Mouse (Mus musculus) limb, embryonic 13.5 days (tissue): ENCODE results near the gene Ncl. TPM values are rescaled to one million over a fixed set of nuclear protein-coding genes. Genes with fewer than 3 reads are reported as not detected.

Experiments used
- ATAC-seq: fragments of 200-750 bp; cut with Nextera tagmentation; 2 replicates; pipeline ENCODE4 v1.8.0; 2017; ENCODE audit warnings: low read depth, moderate number of reproducible peaks, moderate TSS enrichment; ENCODE audit not compliant: low FRiP score
- H3K27ac ChIP-seq: fragments of 300-500 bp; sonication (generic); 2 replicates; pipeline ENCODE4 v1.5.1; 2015; ENCODE audit warnings: inconsistent platforms, mild to moderate bottlenecking, moderate library complexity
- H3K27me3 ChIP-seq: fragments of 300-500 bp; sonication (generic); 2 replicates; pipeline ENCODE4 v1.6.1; 2015; ENCODE audit warnings: mild to moderate bottlenecking, inconsistent platforms
- H3K36me3 ChIP-seq: fragments of 300-500 bp; sonication (generic); 2 replicates; pipeline ENCODE4 v1.6.1; 2015; ENCODE audit warnings: inconsistent platforms, mild to moderate bottlenecking, moderate library complexity
- H3K4me1 ChIP-seq: fragments of 300-500 bp; sonication (generic); 2 replicates; pipeline ENCODE4 v1.6.1; 2015; ENCODE audit warnings: inconsistent platforms
- H3K4me2 ChIP-seq: fragments of 300-500 bp; sonication (generic); replicated peaks from 2 replicates; pipeline ENCODE4 v1.6.1; 2015; ENCODE audit warnings: inconsistent platforms, mild to moderate bottlenecking, moderate library complexity
- H3K4me3 ChIP-seq: fragments of 300-500 bp; sonication (generic); 2 replicates; pipeline ENCODE4 v1.5.1; 2015; ENCODE audit warnings: moderate library complexity, mild to moderate bottlenecking, inconsistent platforms
- H3K9ac ChIP-seq: fragments of 300-500 bp; sonication (generic); 2 replicates; pipeline ENCODE4 v1.6.1; 2015; ENCODE audit warnings: mild to moderate bottlenecking, inconsistent platforms
- H3K9me3 ChIP-seq: fragments of 300-500 bp; sonication (generic); 2 replicates; pipeline ENCODE4 v1.6.1; 2016; ENCODE audit warnings: inconsistent platforms
- WGBS: fragments of 180-500 bp; shearing (Covaris S2); methylation state at CpG from one replicate; pipeline ENCODE4 v1.1.7; 2015; 5-methylcytosine and 5-hydroxymethylcytosine counted together
- polyA plus RNA-seq: library from polyadenylated mRNA; unstranded; fragments of >200 nt; fragmentation: Nextera tagmentation; extraction: Ambion mirVana; gene quantifications from 2 replicates; pipeline ENCODE4 v1.2.1, GENCODE M21; 2015

The Ncl gene
- polyA plus RNA-seq, 1 experiment from 2014 or later, result 419 TPM

DNA sequence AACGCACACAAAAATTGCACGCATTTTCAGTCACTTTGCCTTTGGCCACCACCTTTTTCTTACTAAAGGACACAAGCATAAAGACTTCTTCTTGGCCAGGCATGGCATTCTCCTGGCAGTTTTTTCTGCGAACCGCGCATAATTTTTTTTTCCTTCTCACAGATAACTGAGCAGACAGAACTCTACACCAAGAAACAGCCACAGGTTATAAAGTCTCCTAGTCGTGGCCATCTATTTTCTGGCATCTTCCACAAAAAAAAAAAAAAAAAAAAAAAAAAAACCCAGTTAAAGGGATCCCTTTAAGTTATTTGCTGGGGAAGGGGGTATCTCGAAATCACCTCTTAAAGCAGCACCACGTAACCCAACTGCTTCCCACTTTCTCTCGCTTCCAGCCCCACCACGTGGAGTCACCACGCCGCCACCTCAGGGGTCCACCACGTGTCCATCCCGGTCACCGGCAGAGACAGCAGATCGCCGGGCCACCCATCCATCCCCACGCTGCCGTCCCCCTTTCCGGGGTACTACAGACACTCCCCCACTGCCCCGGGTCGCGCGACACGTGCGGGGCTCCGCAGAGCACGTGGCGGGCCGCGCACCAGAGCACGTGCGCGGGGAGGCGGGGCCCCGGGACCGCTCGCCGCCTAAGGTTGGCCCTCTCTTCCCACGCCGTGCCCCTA, 833 bp downstream of the Ncl start:
- Histone ChIP-seq H3K9ac (peak overlapping the region; percentile 96), H3K4me3 (peak overlapping the region; percentile 92), H3K27ac (peak overlapping the region; percentile 99), H3K4me2 (peak overlapping the region; percentile 89), H3K9me3 (no peaks in the 10 kb centered on the region), H3K27me3 (no peaks in the 10 kb centered on the region), H3K4me1 (peaks cover 26% of the 10 kb centered on the region), H3K36me3 (peaks cover 42% of the 10 kb centered on the region)
- WGBS, result under 1% methylated on average over 41 of the region's 41 CpGs
- no peak; the same call in 1 of the 2 replicates for ATAC-seq

DNA sequence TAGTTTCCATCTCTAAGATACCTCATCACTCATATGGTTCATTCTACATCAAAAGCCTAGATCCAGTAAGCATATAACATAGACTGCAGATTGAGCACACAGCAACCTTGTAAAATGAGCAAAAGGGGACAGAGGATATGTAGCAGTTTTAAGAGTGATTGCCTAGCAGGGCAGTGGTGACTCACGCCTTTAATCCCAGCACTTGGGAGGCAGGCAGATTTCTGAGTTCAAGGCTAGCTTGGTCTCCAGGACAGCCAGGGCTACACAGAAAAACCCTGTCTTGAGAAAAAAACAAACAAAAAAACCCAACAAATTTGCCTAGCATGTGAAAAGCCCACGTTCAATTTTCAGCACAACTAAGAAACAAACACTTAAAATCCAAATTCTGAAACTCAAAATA, 5.0 kb downstream of the Ncl start:
- H3K4me1 ChIP-seq, result peaks cover 14% of the 10 kb centered on the region
- 91% methylated on average over 2 of the region's 2 CpGs for WGBS
- ATAC-seq, result no peak
- no peak overlapping the region for H3K4me3 ChIP-seq
- H3K9me3 ChIP-seq, result no peaks in the 10 kb centered on the region
- no peak overlapping the region for H3K27ac ChIP-seq
- peaks cover 83% of the 10 kb centered on the region for H3K36me3 ChIP-seq
- no peak overlapping the region for H3K9ac ChIP-seq
- H3K27me3 ChIP-seq, result no peaks in the 10 kb centered on the region
- no peak overlapping the region for H3K4me2 ChIP-seq

DNA sequence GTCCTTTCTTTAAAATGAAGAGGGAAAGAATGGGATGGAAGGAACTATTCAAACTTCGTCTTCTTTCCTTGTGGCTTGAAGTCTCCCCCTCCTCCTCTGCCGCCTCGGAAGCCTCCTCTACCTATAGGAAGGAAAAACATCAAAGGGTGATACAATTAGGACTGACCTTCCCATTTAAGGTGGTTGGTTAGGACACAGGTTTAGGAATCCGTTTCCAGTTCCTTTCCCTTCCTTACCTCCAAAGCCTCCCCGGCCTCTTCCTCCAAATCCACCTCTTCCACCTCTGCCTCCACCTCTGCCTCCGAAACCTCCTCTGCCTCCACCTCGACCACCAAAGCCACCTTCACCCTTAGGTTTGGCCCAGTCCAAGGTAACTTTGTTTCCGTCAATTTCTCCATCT, 8.6 kb downstream of the Ncl start:
- WGBS, result 89% methylated on average over 8 of the region's 8 CpGs

DNA sequence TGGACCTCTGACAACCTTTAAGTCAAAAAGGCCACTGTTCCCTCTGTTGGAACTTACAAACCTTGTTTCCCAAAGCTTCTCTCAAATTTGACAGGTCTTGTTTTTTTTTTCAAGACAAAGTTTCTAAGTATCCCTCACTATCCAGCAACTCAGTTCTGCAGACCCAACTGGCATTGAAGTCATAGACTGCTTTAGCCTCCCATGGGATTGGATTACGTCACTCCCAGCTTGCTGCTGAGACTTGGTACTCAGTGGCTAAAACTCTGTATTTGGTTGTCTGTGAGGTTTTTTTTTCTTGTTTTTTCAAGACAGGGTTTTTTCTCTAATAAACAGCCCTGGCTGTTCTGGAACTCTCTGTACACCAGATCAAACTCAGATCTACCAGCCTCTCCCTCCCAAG, 9.5 kb downstream of the Ncl start:
- no peak overlapping the region for H3K4me3 ChIP-seq
- no peak overlapping the region for H3K9ac ChIP-seq
- no peaks in the 10 kb centered on the region for H3K9me3 ChIP-seq
- H3K27me3 ChIP-seq, result no peaks in the 10 kb centered on the region
- H3K4me1 ChIP-seq, result no peaks in the 10 kb centered on the region
- no peak for ATAC-seq
- H3K27ac ChIP-seq, result no peak overlapping the region
- no peak overlapping the region for H3K4me2 ChIP-seq
- 83% methylated on average over 1 of the region's 1 CpGs for WGBS
- peaks cover 90% of the 10 kb centered on the region for H3K36me3 ChIP-seq

More for the DNA sequence above, 8.6 kb downstream of the Ncl start:
- H3K4me3 ChIP-seq, result no peak overlapping the region
- ATAC-seq, result no peak
- no peaks in the 10 kb centered on the region for H3K9me3 ChIP-seq
- no peaks in the 10 kb centered on the region for H3K27me3 ChIP-seq
- H3K27ac ChIP-seq, result no peak overlapping the region
- peaks cover 93% of the 10 kb centered on the region for H3K36me3 ChIP-seq
- H3K9ac ChIP-seq, result no peak overlapping the region
- no peak overlapping the region for H3K4me2 ChIP-seq
- no peaks in the 10 kb centered on the region for H3K4me1 ChIP-seq

DNA sequence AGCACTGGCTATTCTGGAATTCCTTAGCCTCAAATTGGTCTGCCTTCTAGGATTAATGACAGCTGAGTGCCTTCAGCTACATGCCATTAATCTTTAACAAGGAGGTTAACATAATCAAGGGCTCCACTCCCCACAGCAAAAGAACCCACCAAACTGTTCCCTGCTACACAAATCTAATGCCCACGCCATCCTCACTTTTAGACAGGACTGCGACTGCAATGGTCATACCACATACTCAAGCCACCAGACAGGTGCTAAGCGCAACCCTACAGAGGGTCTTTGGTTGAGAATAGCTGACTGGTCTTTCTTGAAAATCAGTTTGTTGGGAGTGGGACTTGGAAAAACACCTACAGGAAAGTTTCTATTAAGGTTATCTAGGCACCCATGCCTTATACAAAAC, 10.0 kb downstream of the Ncl start:
- ATAC-seq, result no peak
- WGBS, result 92% methylated on average over 3 of the region's 3 CpGs
- Histone ChIP-seq H3K4me2 (no peak overlapping the region), H3K27ac (no peak overlapping the region), H3K9me3 (no peaks in the 10 kb centered on the region), H3K4me1 (no peaks in the 10 kb centered on the region), H3K4me3 (no peak overlapping the region), H3K9ac (no peak overlapping the region), H3K27me3 (no peaks in the 10 kb centered on the region), H3K36me3 (peaks cover 85% of the 10 kb centered on the region)

DNA sequence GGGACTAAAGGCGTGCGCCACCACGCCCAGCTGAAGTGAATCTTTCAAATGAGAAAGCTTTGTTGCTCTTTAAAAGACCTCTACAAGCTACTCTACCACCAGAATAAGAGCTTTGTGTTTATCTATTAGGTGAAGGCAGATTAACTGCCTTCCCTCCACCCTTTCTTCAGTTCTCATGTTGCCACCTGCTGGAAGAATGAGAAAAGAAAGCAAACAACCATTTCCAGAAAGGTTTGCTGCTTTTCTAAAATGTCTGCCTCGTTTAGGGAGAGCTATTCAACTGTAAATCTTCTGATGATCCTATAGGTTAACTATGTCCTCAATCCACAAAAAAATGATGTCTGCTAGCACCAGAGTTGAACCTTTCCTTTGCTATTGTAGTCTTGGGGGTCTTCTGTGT, 10.4 kb downstream of the Ncl start:
- H3K27me3 ChIP-seq, result no peaks in the 10 kb centered on the region
- H3K9ac ChIP-seq, result no peak overlapping the region
- 75% methylated on average over 4 of the region's 4 CpGs for WGBS
- ATAC-seq, result no peak
- H3K9me3 ChIP-seq, result no peaks in the 10 kb centered on the region
- H3K4me2 ChIP-seq, result no peak overlapping the region
- no peak overlapping the region for H3K27ac ChIP-seq
- H3K4me1 ChIP-seq, result no peaks in the 10 kb centered on the region
- no peak overlapping the region for H3K4me3 ChIP-seq
- peaks cover 81% of the 10 kb centered on the region for H3K36me3 ChIP-seq

DNA sequence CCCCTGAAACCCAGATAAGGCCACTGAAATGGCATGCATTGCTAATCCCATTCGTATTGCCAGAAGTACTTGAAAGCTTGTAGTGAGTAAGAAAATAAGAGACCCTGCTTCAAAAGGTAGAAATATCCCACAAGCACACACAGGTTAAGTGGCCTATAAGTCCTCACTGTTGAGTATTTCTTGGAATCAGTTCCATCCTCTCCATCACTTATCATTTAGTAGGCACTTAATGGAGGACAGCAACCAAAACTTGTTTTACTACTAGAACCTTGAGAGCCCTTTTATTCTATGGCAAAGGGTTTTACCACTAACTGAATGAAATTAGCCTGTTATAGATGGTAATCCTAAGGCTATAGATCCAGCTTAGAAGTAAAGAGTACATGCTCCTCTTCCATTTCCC, 11.1 kb downstream of the Ncl start:
- Histone ChIP-seq H3K4me1 (no peaks in the 10 kb centered on the region), H3K27me3 (no peaks in the 10 kb centered on the region), H3K4me2 (no peak overlapping the region), H3K27ac (no peak overlapping the region), H3K9me3 (no peaks in the 10 kb centered on the region), H3K4me3 (no peak overlapping the region), H3K9ac (no peak overlapping the region), H3K36me3 (peaks cover 74% of the 10 kb centered on the region)
- WGBS, result 57% methylated on average over 1 of the region's 1 CpGs
- no peak for ATAC-seq

DNA sequence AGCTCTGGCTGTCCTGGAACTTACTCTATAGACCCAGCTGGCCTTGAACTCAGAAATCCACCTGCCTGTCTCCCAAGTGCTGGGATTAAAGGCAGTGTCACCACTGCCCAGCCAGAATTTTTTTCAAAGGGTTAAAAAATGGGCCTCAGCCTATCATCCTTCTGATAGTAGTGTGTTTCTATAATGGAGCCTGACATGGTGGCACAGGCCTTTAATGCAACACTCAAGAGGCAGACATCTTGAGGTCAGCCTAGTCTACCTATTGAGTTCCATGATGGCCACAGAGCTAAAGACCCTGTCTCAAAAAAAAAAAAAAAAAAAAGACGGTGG, 11.5 kb downstream of the Ncl start:
- 58% methylated on average over 1 of the region's 1 CpGs for WGBS
- ATAC-seq, result no peak

DNA sequence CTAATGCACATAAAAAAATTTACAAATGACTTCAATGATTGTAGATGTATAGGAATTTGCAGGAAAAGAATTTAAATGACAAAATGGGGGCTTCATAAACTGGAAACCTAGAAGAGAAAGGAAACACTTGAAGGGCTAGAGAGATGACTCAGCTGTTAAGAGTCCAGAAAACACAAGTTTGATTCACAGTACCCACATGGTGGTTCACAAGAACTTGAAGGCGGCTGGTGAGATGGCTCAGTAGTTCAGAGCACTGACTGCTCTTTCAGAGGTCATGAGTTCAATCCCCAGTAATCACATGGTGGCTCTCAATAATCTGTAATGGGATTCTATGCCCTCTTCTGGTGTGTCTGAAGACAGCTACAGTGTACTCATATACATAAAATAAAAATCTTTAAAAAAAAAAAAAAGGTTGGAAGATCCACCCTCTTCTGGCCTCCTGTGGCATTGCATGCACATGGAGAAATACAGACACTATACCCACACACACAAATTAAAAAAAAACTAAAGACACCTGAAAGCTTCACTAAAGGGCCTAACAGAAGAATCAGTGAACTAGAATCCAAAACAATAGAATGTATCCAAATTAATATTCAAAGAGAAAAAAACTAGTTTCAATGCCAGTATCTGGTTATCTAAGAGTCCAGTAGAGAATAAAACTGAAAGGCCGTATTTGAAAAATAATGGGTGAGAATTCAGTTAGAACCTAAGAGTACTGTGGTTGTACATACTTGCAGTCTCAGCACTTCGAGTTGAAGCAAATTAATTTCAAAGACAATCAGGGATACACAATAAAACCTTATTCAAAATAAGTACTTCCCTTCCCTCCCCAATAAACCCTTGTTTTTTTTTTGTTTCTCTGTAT, 12.1 kb downstream of the Ncl start:
- H3K36me3 ChIP-seq, result peaks cover 65% of the 10 kb centered on the region
- no peak for ATAC-seq
- no peak overlapping the region for H3K4me2 ChIP-seq
- no peaks in the 10 kb centered on the region for H3K4me1 ChIP-seq
- H3K27me3 ChIP-seq, result no peaks in the 10 kb centered on the region
- no peaks in the 10 kb centered on the region for H3K9me3 ChIP-seq
- H3K4me3 ChIP-seq, result no peak overlapping the region
- H3K27ac ChIP-seq, result no peak overlapping the region
- WGBS, result 90% methylated on average over 3 of the region's 3 CpGs
- no peak overlapping the region for H3K9ac ChIP-seq

More for the DNA sequence above, 11.5 kb downstream of the Ncl start:
- H3K4me1 ChIP-seq, result no peaks in the 10 kb centered on the region
- H3K36me3 ChIP-seq, result peaks cover 71% of the 10 kb centered on the region
- H3K27me3 ChIP-seq, result no peaks in the 10 kb centered on the region
- H3K9ac ChIP-seq, result no peak overlapping the region
- H3K9me3 ChIP-seq, result no peaks in the 10 kb centered on the region
- H3K4me2 ChIP-seq, result no peak overlapping the region
- no peak overlapping the region for H3K4me3 ChIP-seq
- no peak overlapping the region for H3K27ac ChIP-seq

DNA sequence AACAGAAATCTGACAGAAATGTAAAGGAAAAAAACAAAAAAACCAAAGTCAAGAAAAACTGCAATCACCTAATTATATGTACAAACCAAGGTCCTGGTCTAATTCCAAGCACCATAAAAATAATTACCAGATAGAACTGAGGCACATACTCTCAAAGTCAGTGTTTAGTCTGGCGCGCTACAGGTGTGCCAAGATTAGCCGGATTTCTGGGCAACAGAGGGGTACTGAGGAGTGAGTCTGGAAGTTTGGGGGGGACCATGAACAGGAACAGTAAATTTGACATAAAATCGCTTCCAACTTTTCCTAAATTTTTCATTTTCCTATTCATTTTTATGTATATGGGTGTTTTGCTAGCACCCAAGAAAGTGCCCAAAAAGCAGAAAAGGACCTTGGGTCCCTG, 13.2 kb downstream of the Ncl start:
- no peak overlapping the region for H3K4me3 ChIP-seq
- 93% methylated on average over 4 of the region's 4 CpGs for WGBS
- peaks cover 54% of the 10 kb centered on the region for H3K36me3 ChIP-seq
- H3K9ac ChIP-seq, result no peak overlapping the region
- no peak for ATAC-seq
- H3K4me1 ChIP-seq, result no peaks in the 10 kb centered on the region
- no peak overlapping the region for H3K4me2 ChIP-seq
- no peak overlapping the region for H3K27ac ChIP-seq
- no peaks in the 10 kb centered on the region for H3K9me3 ChIP-seq
- H3K27me3 ChIP-seq, result no peaks in the 10 kb centered on the region

DNA sequence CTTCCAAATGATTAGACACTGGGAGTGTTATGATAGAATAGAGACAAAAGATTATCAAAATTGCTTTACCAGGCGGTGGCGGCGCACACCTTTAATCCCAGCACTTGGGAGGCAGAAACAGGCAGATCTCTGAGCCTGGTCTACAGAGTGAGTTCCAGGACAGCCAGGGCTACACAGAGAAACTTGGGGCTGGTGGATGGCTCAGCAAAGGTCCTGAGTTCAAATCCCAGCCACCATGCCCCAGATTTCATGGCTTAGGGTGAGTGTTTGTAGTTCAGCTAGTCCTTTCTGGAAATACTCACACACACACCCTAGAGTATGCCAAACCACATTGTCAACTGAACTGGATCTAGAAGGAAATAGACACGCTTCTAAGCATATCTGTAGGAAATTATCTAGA, 14.1 kb downstream of the Ncl start:
- 0 out of 2 replicates have a peak overlapping the region, but pooled peaks have one; percentile 4 for H3K27ac ChIP-seq
- no peaks in the 10 kb centered on the region for H3K27me3 ChIP-seq
- H3K9me3 ChIP-seq, result no peaks in the 10 kb centered on the region
- 90% methylated on average over 4 of the region's 4 CpGs for WGBS
- no peaks in the 10 kb centered on the region for H3K4me1 ChIP-seq
- no peak overlapping the region for H3K9ac ChIP-seq
- H3K4me3 ChIP-seq, result no peak overlapping the region
- H3K4me2 ChIP-seq, result no peak overlapping the region
- ATAC-seq, result no peak
- H3K36me3 ChIP-seq, result peaks cover 45% of the 10 kb centered on the region

DNA sequence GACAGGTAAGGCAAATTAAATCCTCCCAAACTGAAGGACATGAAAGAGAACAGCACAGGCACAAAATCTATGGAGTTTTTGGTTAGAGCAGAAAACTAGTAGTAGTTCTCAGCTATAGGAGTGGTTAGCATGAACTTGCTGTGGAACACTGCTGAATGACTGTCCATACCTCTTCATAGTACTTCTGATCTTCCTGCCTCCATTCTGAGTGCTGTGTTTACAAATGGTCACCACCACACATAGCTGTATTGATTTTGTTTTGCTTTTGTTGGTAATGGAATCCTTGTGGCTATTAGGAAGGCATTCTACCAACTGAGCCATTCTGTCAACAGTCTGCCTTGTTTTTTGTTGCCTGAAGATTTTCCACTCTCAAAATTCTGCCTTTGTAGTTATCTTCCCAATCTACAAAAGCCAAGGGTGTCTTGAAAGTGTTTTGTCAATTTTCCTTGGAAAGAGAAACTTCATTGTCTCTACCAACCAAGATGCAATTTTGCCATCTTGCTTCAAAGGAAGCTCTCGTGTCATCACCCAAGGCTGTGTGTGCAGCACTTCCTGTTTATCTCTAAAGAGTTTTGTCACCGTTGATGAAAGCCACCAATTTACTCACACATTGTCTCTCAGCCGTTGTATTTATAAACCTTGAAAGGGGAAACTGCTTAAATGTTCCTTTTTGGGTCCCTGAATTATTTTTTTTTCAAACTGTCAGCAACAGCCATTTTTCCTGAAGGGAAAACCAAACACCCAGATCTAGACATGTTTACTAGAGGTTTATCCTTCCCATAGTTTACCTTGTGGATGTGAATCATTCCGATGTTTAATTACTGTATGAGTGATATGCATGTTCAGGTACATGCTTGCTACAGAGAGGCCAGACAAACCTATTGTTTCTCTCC, 15.0 kb downstream of the Ncl start:
- Histone ChIP-seq H3K4me3 (no peak overlapping the region), H3K4me2 (no peak overlapping the region), H3K9ac (no peak overlapping the region), H3K9me3 (no peaks in the 10 kb centered on the region), H3K36me3 (peaks cover 37% of the 10 kb centered on the region), H3K27ac (no peak overlapping the region), H3K27me3 (no peaks in the 10 kb centered on the region), H3K4me1 (no peaks in the 10 kb centered on the region)
- ATAC-seq, result no peak
- WGBS, result 65% methylated on average over 4 of the region's 4 CpGs
